Mouse (Mus musculus) lung, adult 2 months (tissue): ENCODE data around the gene Hsf2bp. TPM values are rescaled to one million over a fixed set of nuclear protein-coding genes. Genes with fewer than 3 reads are reported as not detected.

Experiments used
- DNase-seq: peaks from one replicate; pipeline ENCODE4 v3.0.0; 2022
- H3K4me1 ChIP-seq: fragments of 200-500 bp; 2 replicates; pipeline ENCODE4 v1.6.1; 2011; ENCODE audit warnings: low read length; ENCODE audit not compliant: control insufficient read depth, insufficient read depth
- H3K4me3 ChIP-seq: fragments of 200-500 bp; replicated peaks from 2 replicates; pipeline ENCODE3; 2011; ENCODE audit warnings: low read depth, mild to moderate bottlenecking, control low read depth, low read length; ENCODE audit errors: extremely low read depth
- CTCF ChIP-seq: fragments of 200-500 bp; IDR thresholded peaks from 2 replicates; pipeline ENCODE4 v1.5.1; 2011; ENCODE audit warnings: mild to moderate bottlenecking, low read length, control low read depth; ENCODE audit not compliant: insufficient read depth
- POLR2A ChIP-seq: fragments of 200-500 bp; IDR thresholded peaks from 2 replicates; pipeline ENCODE4 v1.6.1; 2011; ENCODE audit warnings: low read depth, mild to moderate bottlenecking, control low read depth, low read length, borderline replicate concordance; ENCODE audit errors: extremely low read depth
- WGBS: fragments of 180-500 bp; shearing (Covaris S2); methylation state at CpG from one replicate; pipeline ENCODE4 v1.1.7; 2018; 5-methylcytosine and 5-hydroxymethylcytosine counted together
- polyA plus RNA-seq: library from polyadenylated mRNA; depleted of rRNA; stranded (reverse); fragments of >200 nt; gene quantifications from 2 replicates; pipeline ENCODE4 v1.2.3, GENCODE M21; 2012

Gene Hsf2bp
- polyA plus RNA-seq, 1 experiment: 0.38 TPM

DNA sequence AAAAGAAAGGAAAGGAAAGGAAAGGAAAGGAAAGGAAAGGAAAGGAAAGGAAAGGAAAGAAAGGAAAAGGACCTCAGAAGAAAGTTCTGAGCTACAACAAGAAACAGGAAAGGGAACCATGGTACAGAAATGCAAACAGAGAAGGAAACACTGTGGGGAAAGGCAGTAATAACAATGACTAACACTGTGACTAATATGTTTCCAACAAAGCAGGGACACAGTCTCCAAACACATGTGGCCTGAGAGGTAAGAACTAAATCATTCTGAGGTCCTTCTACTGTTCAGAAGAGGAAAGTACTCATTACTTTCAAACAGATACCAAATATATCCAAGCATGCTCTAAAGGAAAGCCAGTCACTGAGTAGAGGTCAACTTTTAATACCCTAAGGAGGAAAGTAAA lies 42.0 kb downstream of the Hsf2bp start:
- TF ChIP-seq CTCF: no peak
- no peak for TF ChIP-seq POLR2A
- no peaks in the 10 kb centered on the region; the same call in 1 of the 2 replicates for H3K4me1 ChIP-seq
- no peak overlapping the region for H3K4me3 ChIP-seq
- DNase-seq: no peak

DNA sequence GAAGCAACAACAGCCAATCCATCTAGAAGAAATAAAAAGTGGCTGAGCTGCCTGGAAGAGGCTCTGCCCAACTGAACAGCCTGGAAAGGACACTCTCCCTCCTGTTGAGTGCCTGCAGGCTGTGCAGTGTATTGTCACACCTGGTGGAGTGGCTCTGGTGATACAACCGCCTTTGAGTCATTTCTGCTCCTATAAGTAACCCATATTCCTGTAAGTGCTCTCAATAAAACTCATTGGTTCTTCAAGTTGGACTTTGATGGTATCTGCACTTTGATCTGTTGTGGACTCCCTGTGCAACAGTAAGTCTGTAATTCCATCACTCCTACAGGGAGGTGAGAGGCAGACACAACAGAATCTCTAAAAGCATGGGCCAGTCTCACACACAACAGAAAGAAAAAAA lies 42.8 kb downstream of the Hsf2bp start:
- Histone ChIP-seq H3K4me1 (no peaks in the 10 kb centered on the region; the same call in 1 of the 2 replicates), H3K4me3 (no peak overlapping the region)
- WGBS: 88% methylated on average over 1 of the region's 1 CpGs
- no peak for DNase-seq
- no peak for TF ChIP-seq POLR2A
- no peak for TF ChIP-seq CTCF

DNA sequence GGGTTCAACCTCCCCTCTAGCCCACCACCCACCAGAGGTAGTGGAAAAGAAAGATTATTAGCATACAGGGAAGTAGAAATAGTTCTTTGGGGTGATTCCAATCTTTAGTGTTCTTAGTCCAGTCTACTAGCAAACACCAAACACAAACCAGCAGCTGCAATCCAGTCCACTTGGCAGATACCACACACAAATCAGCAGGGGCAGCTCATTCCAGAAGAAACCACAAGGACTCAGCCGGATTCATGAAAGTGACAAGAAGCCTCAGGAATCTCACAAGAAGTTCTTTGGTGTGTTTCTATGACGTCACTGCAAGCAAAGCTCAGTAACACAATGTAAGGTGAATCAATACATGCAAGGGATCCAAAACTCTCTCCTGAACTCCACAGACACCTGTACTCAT lies 44.1 kb downstream of the Hsf2bp start:
- no peak for DNase-seq
- Histone ChIP-seq H3K4me3 (no peak overlapping the region), H3K4me1 (no peaks in the 10 kb centered on the region; the same call in 1 of the 2 replicates)
- no peak for TF ChIP-seq POLR2A
- no peak for TF ChIP-seq CTCF
- WGBS: 57% methylated on average over 2 of the region's 2 CpGs

DNA sequence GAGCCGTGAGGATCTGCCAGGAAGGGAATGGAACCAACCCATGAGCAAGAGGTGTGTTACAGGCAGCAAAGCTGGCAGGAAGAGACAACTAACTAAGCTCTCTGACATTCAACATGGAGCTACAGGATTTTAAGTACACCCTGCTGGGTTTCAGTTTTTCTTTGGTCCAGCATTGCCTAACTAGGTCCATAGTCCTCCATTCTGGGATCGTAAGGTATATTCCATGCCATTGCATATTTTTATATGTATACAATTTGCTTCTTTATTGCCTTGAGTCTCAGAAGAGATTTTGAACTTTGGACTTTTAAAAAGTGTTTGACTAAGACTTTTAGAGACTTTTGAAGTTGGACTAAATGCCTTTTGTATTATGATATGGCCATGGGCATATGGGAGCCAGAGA lies 47.1 kb downstream of the Hsf2bp start:
- DNase-seq: no peak
- 89% methylated on average over 2 of the region's 2 CpGs for WGBS
- TF ChIP-seq CTCF: no peak
- no peak for TF ChIP-seq POLR2A
- H3K4me3 ChIP-seq: no peak overlapping the region
- H3K4me1 ChIP-seq: no peaks in the 10 kb centered on the region

DNA sequence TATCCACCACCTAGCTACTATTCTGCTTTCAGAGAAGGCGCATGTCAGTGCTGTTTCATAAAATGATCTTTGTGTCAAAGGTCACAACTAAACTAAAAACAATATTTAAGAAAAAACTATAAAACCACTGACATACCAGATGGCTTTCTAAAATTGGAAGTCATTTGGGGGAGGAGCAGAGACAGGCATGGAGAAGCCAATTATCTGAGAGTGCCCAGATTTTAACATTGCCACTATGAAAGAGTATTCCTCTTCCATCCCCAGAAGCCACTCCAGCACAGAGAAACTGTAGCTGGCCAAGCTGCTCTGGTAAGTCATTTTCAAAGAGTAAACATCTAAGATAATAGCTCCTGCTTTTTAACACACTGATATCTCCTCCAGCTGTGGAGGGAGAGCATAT lies 49.2 kb downstream of the Hsf2bp start:
- 75% methylated on average over 1 of the region's 1 CpGs for WGBS
- H3K4me1 ChIP-seq: peaks cover 7% of the 10 kb centered on the region; the same call in 1 of the 2 replicates
- no peak for DNase-seq
- TF ChIP-seq POLR2A (no peak), CTCF (no peak)
- H3K4me3 ChIP-seq: no peak overlapping the region

DNA sequence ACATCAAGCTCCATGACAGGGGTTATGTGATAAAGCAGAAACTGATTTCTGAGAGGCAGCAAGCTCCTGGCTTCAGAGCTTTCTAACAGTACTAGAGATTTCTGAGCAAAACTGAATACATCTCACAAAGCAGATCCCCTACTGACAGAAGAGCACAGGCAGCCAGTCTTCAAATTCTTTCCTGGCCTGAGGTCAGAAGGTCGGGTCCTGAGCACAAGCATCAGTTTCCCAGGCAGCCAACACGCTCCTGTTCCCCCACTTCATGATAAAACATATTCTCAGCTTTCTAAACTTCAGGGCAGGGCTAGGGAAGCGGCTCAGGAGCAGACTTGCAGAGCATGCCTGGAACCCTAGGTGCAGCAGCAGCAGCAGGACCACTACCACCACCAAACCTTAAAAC lies 52.7 kb downstream of the Hsf2bp start:
- WGBS: 48% methylated on average over 3 of the region's 3 CpGs
- H3K4me1 ChIP-seq: peaks cover 11% of the 10 kb centered on the region; the same call in 1 of the 2 replicates
- TF ChIP-seq POLR2A (no peak), CTCF (no peak)
- no peak for DNase-seq
- H3K4me3 ChIP-seq: no peak overlapping the region

DNA sequence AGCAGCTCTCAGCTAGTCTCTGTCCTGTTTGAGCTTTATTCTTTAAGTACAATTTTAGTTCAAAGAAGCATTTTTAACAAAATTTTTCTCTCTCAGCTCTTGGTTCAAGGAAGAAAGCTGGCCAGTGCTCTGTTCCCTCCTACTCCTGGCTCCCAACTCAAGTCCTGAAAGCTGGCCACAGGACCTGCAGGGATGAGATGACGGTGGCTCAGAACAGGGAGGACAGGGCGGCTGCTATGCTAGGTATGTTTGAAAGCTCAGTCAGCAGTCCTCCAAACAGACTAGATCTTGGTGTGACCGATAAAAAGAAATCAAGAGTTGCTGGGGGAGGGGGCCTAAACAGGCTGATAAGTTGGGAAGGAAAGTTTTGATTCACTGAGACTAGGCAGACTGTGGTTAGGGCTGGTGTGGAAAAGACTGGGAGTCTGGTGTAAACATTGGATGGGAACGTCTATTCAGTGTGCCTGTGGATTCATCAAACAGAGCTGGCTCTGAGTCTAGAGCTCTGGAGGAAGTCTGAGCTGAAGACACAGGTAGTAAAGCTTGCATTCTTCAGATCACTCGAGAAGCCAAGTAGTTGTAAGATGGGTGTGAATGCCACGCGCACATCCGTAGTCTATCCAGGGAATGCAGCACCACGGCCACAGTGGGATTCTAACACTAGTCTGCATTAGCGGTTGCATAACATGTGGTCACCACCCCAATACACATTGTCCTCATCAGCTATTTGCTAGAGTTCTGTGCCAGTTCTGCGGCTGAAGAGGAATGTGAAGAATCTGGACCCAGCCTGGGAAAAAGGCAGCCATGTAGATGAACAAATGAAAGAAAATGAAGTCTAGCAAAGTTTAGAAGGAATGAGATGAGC lies 53.6 kb downstream of the Hsf2bp start:
- WGBS: 41% methylated on average over 11 of the region's 11 CpGs
- TF ChIP-seq CTCF (no peak), POLR2A (peak; percentile 27; the same call in 1 of the 2 replicates)
- Histone ChIP-seq H3K4me1 (peaks cover 11% of the 10 kb centered on the region; the same call in 1 of the 2 replicates), H3K4me3 (no peak overlapping the region)
- peak; percentile 70 for DNase-seq

DNA sequence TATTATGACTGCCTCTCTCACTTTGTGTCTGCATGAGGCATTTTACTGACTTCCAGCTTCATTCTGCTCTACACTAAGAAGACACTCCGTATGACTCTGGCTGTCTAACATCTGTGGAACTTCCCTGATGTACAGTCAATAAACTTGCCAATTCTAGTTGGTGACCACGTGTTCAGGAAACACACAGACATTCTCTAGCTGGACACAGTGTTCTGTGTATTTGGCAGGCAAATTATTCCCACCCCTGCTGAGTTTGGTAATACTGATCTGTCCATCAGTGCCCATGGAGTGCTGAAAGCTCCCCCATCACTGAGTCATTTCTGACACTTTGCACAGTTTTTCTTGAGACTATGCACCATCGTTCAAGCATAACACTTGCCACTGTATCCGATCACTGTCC lies 56.3 kb downstream of the Hsf2bp start:
- no peak for DNase-seq
- WGBS: 59% methylated on average over 4 of the region's 4 CpGs
- H3K4me3 ChIP-seq: no peak overlapping the region
- TF ChIP-seq POLR2A: no peak
- no peak for TF ChIP-seq CTCF
- H3K4me1 ChIP-seq: peaks cover 11% of the 10 kb centered on the region; the same call in 1 of the 2 replicates

DNA sequence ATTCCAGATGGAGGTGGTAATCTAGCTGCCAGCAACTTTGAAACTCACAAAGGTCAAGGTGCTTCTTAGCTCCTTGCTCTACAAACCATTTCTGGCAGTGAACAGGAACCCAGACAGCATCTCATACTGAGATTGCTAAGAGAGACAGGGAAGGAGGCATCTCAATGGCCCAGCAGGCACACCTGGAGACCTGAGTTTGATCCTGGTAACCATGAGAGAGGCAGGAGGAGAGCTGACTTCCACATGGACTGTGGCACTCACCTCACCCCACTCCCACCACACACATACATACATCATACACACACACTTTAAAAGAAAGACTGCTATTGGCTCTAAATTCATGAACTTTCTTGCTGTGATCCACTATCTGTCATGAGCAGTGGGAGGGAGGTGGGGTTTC lies 59.0 kb downstream of the Hsf2bp start:
- DNase-seq: no peak
- peaks cover 7% of the 10 kb centered on the region; the same call in 1 of the 2 replicates for H3K4me1 ChIP-seq

DNA sequence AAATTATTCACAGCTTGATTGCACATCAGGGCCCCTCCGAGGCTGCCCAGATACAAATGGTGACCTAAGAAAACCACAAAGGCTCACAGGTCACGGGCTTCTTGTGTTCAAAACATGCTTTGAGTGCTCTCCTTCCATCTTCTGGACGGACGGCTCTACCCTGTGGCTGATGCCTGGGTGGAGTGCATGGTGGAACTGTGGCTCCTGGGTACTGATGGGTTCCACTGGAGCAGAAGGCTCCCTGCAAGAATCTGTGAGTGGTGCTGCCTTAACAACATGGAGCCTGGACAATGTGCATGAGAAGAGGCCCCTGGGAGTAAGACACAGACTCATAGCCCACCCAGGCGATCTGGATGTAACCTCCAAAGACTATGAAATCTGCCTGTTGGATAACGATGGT lies 59.6 kb downstream of the Hsf2bp start:
- DNase-seq: no peak
- Histone ChIP-seq H3K4me3 (no peak overlapping the region), H3K4me1 (peaks cover under 1% of the 10 kb centered on the region; the same call in 1 of the 2 replicates)
- 84% methylated on average over 6 of the region's 6 CpGs for WGBS
- TF ChIP-seq CTCF (no peak), POLR2A (no peak)

More for the DNA sequence above, 59.0 kb downstream of the Hsf2bp start:
- H3K4me3 ChIP-seq: no peak overlapping the region
- TF ChIP-seq CTCF: no peak
- TF ChIP-seq POLR2A: no peak
